Mouse (Mus musculus) CD8-positive naive resting alpha-beta T cell, adult 57 days (primary cell): ENCODE results near the gene Gm21874. TPM values are rescaled to one million over a fixed set of nuclear protein-coding genes. Genes with fewer than 3 reads are reported as not detected.

Source experiments
- total RNA-seq: library from RNA; stranded (reverse); gene quantifications from one replicate; pipeline ENCODE4 v1.2.4, GENCODE M21; 2023

Gm21874 gene
- not detected for total RNA-seq

GRCm38 (mm10) chrY:9416048-9416447 lies at the start of gene Gm21874:
Gm21874 (minus strand) TSS chrY:9416148.

Other genes with a start within 250 kb of the Gm21874 start
- not detected for gene Gm21721, start 214.0 kb downstream of the Gm21874 start, total RNA-seq
- not detected for gene Gm21812, start 69.0 kb downstream of the Gm21874 start, total RNA-seq